Mouse (Mus musculus): ENCODE measurements around the gene Keap1. TPM values are rescaled to one million over a fixed set of nuclear protein-coding genes. Genes with fewer than 3 reads are reported as not detected.

Keap1 gene
- polyA plus RNA-seq, 1 experiment from 2014 or later = 23.2 TPM

GRCm38 (mm10) chr9:21254690-21255089 is 15.5 kb upstream of the Keap1 start:
- ATAC-seq (replicated peaks; ENCODE audit: insufficient number of reproducible peaks, low FRiP score, low TSS enrichment, low read depth) (no peak), DNase-seq (ENCODE audit: low spot score) (no peak)
- no peaks in the 10 kb centered on the region for H3K9me3 ChIP-seq (replicated peaks; ENCODE audit: control insufficient read depth, low read length)
- peaks cover 10% of the 10 kb centered on the region for H3K27me3 ChIP-seq (ENCODE audit: control insufficient read depth, insufficient read depth, low read length)
- H3K4me3 ChIP-seq (ENCODE audit: low read depth, low read length) = no peak overlapping the region
- H3K4me2 ChIP-seq (ENCODE audit: low read depth, low read length) = no peak overlapping the region
- no peak overlapping the region for H3K9ac ChIP-seq (replicated peaks; ENCODE audit: low read length)
- H3K27ac ChIP-seq (replicated peaks; ENCODE audit: low read depth, low read length) = no peak overlapping the region
- H3K4me1 ChIP-seq (ENCODE audit: control insufficient read depth, insufficient read depth, low read length) = no peaks in the 10 kb centered on the region
- H3K36me3 ChIP-seq (replicated peaks; ENCODE audit: control insufficient read depth, insufficient read depth, low read depth, low read length) = no peaks in the 10 kb centered on the region

GRCm38 (mm10) chr9:21251116-21251735 is 12.1 kb upstream of the Keap1 start:
- H3K4me1 ChIP-seq (ENCODE audit: control insufficient read depth, insufficient read depth, low read length) = peaks cover 3% of the 10 kb centered on the region; the same call in 1 of the 2 replicates
- 67% methylated on average over 13 of the region's 13 CpGs for WGBS
- peaks cover 38% of the 10 kb centered on the region for H3K27me3 ChIP-seq (ENCODE audit: control insufficient read depth, insufficient read depth, low read length)
- no peak overlapping the region for H3K27ac ChIP-seq (replicated peaks; ENCODE audit: low read depth, low read length)
- ATAC-seq (replicated peaks; ENCODE audit: insufficient number of reproducible peaks, low FRiP score, low TSS enrichment, low read depth) (no peak), DNase-seq (ENCODE audit: low spot score) (no peak)
- H3K4me3 ChIP-seq (ENCODE audit: low read depth, low read length) = no peak overlapping the region
- no peak overlapping the region for H3K4me2 ChIP-seq (ENCODE audit: low read depth, low read length)
- H3K9me3 ChIP-seq (replicated peaks; ENCODE audit: control insufficient read depth, low read length) = no peaks in the 10 kb centered on the region
- H3K36me3 ChIP-seq (replicated peaks; ENCODE audit: control insufficient read depth, insufficient read depth, low read depth, low read length) = no peaks in the 10 kb centered on the region
- no peak overlapping the region for H3K9ac ChIP-seq (replicated peaks; ENCODE audit: low read length)

GRCm38 (mm10) chr9:21250509-21250908 is 11.3 kb upstream of the Keap1 start:
- ATAC-seq (replicated peaks; ENCODE audit: insufficient number of reproducible peaks, low FRiP score, low TSS enrichment, low read depth) = no peak

GRCm38 (mm10) chr9:21249629-21250508 is 10.7 kb upstream of the Keap1 start:
- Histone ChIP-seq H3K4me1 (ENCODE audit: control insufficient read depth, insufficient read depth, low read length) (peaks cover 3% of the 10 kb centered on the region; the same call in 1 of the 2 replicates), H3K36me3 (replicated peaks; ENCODE audit: control insufficient read depth, insufficient read depth, low read depth, low read length) (no peaks in the 10 kb centered on the region)
- ATAC-seq (replicated peaks; ENCODE audit: insufficient number of reproducible peaks, low FRiP score, low TSS enrichment, low read depth) = no peak

More at GRCm38 (mm10) chr9:21250509-21250908, 11.3 kb upstream of the Keap1 start:
- Histone ChIP-seq H3K9ac (replicated peaks; ENCODE audit: low read length) (no peak overlapping the region), H3K36me3 (replicated peaks; ENCODE audit: control insufficient read depth, insufficient read depth, low read depth, low read length) (no peaks in the 10 kb centered on the region), H3K27me3 (ENCODE audit: control insufficient read depth, insufficient read depth, low read length) (peaks cover 45% of the 10 kb centered on the region), H3K4me3 (ENCODE audit: low read depth, low read length) (no peak overlapping the region), H3K4me1 (ENCODE audit: control insufficient read depth, insufficient read depth, low read length) (peaks cover 3% of the 10 kb centered on the region; the same call in 1 of the 2 replicates), H3K4me2 (ENCODE audit: low read depth, low read length) (no peak overlapping the region), H3K9me3 (replicated peaks; ENCODE audit: control insufficient read depth, low read length) (no peaks in the 10 kb centered on the region), H3K27ac (replicated peaks; ENCODE audit: low read depth, low read length) (no peak overlapping the region)
- 56% methylated on average over 2 of the region's 2 CpGs for WGBS
- no peak for DNase-seq (ENCODE audit: low spot score)

GRCm38 (mm10) chr9:21248326-21248725 is 9.2 kb upstream of the Keap1 start, which contains the start of gene S1pr5:
S1pr5 (minus strand) TSS chr9:21248443.
- DNase-seq (ENCODE audit: low spot score) (no peak), ATAC-seq (replicated peaks; ENCODE audit: insufficient number of reproducible peaks, low FRiP score, low TSS enrichment, low read depth) (no peak)
- Histone ChIP-seq H3K4me1 (ENCODE audit: control insufficient read depth, insufficient read depth, low read length) (peaks cover 9% of the 10 kb centered on the region; the same call in 1 of the 2 replicates), H3K4me3 (ENCODE audit: low read depth, low read length) (peak within 1 kb of the TSS; percentile 17; the same call in 1 of the 2 replicates), H3K9ac (replicated peaks; ENCODE audit: low read length) (peak within 1 kb of the TSS; percentile 32), H3K4me2 (ENCODE audit: low read depth, low read length) (peak within 1 kb of the TSS; percentile 30), H3K9me3 (replicated peaks; ENCODE audit: control insufficient read depth, low read length) (no peaks in the 10 kb centered on the region), H3K27me3 (ENCODE audit: control insufficient read depth, insufficient read depth, low read length) (peaks cover 67% of the 10 kb centered on the region), H3K36me3 (replicated peaks; ENCODE audit: control insufficient read depth, insufficient read depth, low read depth, low read length) (no peaks in the 10 kb centered on the region), H3K27ac (replicated peaks; ENCODE audit: low read depth, low read length) (no peak within 1 kb of the TSS)
- 1% methylated on average over 29 of the region's 30 CpGs for WGBS

More at GRCm38 (mm10) chr9:21249629-21250508, 10.7 kb upstream of the Keap1 start:
- no peak for DNase-seq (ENCODE audit: low spot score)
- 38% methylated on average over 17 of the region's 17 CpGs for WGBS
- Histone ChIP-seq H3K27me3 (ENCODE audit: control insufficient read depth, insufficient read depth, low read length) (peaks cover 51% of the 10 kb centered on the region), H3K4me2 (ENCODE audit: low read depth, low read length) (no peak overlapping the region), H3K9ac (replicated peaks; ENCODE audit: low read length) (no peak overlapping the region), H3K9me3 (replicated peaks; ENCODE audit: control insufficient read depth, low read length) (no peaks in the 10 kb centered on the region), H3K27ac (replicated peaks; ENCODE audit: low read depth, low read length) (no peak overlapping the region), H3K4me3 (ENCODE audit: low read depth, low read length) (no peak overlapping the region)

GRCm38 (mm10) chr9:21246342-21246741 is 7.2 kb upstream of the Keap1 start:
- H3K4me3 ChIP-seq (ENCODE audit: low read depth, low read length) = no peak overlapping the region
- H3K36me3 ChIP-seq (replicated peaks; ENCODE audit: control insufficient read depth, insufficient read depth, low read depth, low read length) = no peaks in the 10 kb centered on the region
- H3K27ac ChIP-seq (replicated peaks; ENCODE audit: low read depth, low read length) = no peak overlapping the region
- H3K27me3 ChIP-seq (ENCODE audit: control insufficient read depth, insufficient read depth, low read length) = peaks cover 75% of the 10 kb centered on the region
- ATAC-seq (replicated peaks; ENCODE audit: insufficient number of reproducible peaks, low FRiP score, low TSS enrichment, low read depth) (no peak), DNase-seq (ENCODE audit: low spot score) (no peak)
- no peaks in the 10 kb centered on the region; the same call in 1 of the 2 replicates for H3K9me3 ChIP-seq (replicated peaks; ENCODE audit: control insufficient read depth, low read length)
- 62% methylated on average over 1 of the region's 1 CpGs for WGBS
- H3K9ac ChIP-seq (replicated peaks; ENCODE audit: low read length) = no peak overlapping the region
- peaks cover 9% of the 10 kb centered on the region; the same call in 1 of the 2 replicates for H3K4me1 ChIP-seq (ENCODE audit: control insufficient read depth, insufficient read depth, low read length)
- H3K4me2 ChIP-seq (ENCODE audit: low read depth, low read length) = no peak overlapping the region

GRCm38 (mm10) chr9:21245113-21245487 is 5.9 kb upstream of the Keap1 start:
- Histone ChIP-seq H3K27ac (replicated peaks; ENCODE audit: low read depth, low read length) (no peak overlapping the region), H3K9me3 (replicated peaks; ENCODE audit: control insufficient read depth, low read length) (no peaks in the 10 kb centered on the region; the same call in 1 of the 2 replicates), H3K9ac (replicated peaks; ENCODE audit: low read length) (peak overlapping the region; percentile 44; the same call in 1 of the 2 replicates), H3K27me3 (ENCODE audit: control insufficient read depth, insufficient read depth, low read length) (peaks cover 70% of the 10 kb centered on the region), H3K4me3 (ENCODE audit: low read depth, low read length) (peak overlapping the region; percentile 41), H3K4me1 (ENCODE audit: control insufficient read depth, insufficient read depth, low read length) (peaks cover 9% of the 10 kb centered on the region; the same call in 1 of the 2 replicates), H3K4me2 (ENCODE audit: low read depth, low read length) (peak overlapping the region; percentile 87), H3K36me3 (replicated peaks; ENCODE audit: control insufficient read depth, insufficient read depth, low read depth, low read length) (no peaks in the 10 kb centered on the region)
- no peak for ATAC-seq (replicated peaks; ENCODE audit: insufficient number of reproducible peaks, low FRiP score, low TSS enrichment, low read depth)
- WGBS = 2% methylated on average over 16 of the region's 16 CpGs
- no peak for DNase-seq (ENCODE audit: low spot score)
